Mouse (Mus musculus): Measurements from ENCODE around the gene Pmp22. TPM values are rescaled to one million over a fixed set of nuclear protein-coding genes. Genes with fewer than 3 reads are reported as not detected.

Gene Pmp22
- polyA plus RNA-seq, 1 experiment from 2014 or later = 39.8 TPM

Other genes starting within 250 kb of the Pmp22 start
- gene Tvp23b, start 249.5 kb upstream of the Pmp22 start, polyA plus RNA-seq (2016; fragmentation: Nextera tagmentation; extraction: Ambion mirVana) = 32.2 and 35.0 TPM in 2 replicates
- not detected in 2 replicates for gene Cdrt4, start 177.8 kb upstream of the Pmp22 start, polyA plus RNA-seq (2016; fragmentation: Nextera tagmentation; extraction: Ambion mirVana)
- gene Tekt3, start 67.3 kb upstream of the Pmp22 start, polyA plus RNA-seq (2016; fragmentation: Nextera tagmentation; extraction: Ambion mirVana) = 0.07 TPM in 1 of 2 replicates, not detected in the other

All from liver, embryonic 12.5 days (tissue).